Mouse (Mus musculus): Measurements from ENCODE around the gene Gm5072.
"Not testable (repeated sequence)": the region's sequence is repeated elsewhere in the genome, so short reads cannot be mapped to it uniquely, and the experiment has no call there.

Gm5072 gene

GRCm38 (mm10) chrX:91392200-91392599 is at the start of gene Gm5072:
TSS of gene Gm5072 (plus strand) at chrX:91392500.
- in situ Hi-C loops (cut with MboI, MseI) = not testable (repeated sequence)
